Mouse (Mus musculus): ENCODE measurements around the gene Bub1b.

GRCm38 (mm10) chr2:118667181-118667580 lies 69.2 kb downstream of the Bub1b start:
- TF ChIP-seq CTCF (conservative IDR thresholded peaks at IDR 0.05; ENCODE audit: low read length): no peak
- TF ChIP-seq NANOG (IDR thresholded peaks at IDR 0.05; ENCODE audit: borderline replicate concordance, low read length): no peak

Data from E14TG2a.4 (cell line).